Comparison of ENCODE assay signal across 8 mouse cellular contexts in the genomic region with DNA sequence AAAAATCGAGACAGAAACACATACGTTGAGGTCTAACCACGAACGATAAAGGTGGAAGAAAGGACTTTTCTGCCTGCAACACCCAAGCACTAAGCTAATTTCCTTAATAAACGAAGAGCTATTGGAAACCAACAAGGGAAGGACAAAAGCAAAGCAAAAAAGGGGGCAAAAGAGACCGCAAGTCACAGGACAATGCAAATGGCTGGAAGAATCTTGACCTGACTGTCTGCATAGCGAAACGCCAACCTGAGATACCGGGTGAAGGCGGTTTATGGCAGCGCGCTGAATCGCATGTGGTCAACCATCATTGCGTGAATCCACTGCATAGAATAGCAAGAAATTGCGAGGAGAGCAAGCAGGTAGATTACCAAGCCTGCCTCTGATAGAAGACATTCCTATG. TPM values are rescaled to one million over a fixed set of nuclear protein-coding genes. Genes with fewer than 3 reads are reported as not detected.
DNase-seq lines count a peak whose midpoint lies in the region; ATAC-seq and TF ChIP-seq lines count a peak whose summit lies in the region.

No protein-coding gene starts in this region.

- H3K9ac ChIP-seq in kidney, postnatal 0 days (ENCODE audit: low read depth, low read length): peak overlapping the region; percentile 43; the same call in 1 of the 2 replicates
- no peak overlapping the region; the same call in 1 of the 2 replicates for H3K9ac ChIP-seq in liver, embryonic 16.5 days (ENCODE audit: low read depth, low read length)

- H3K36me3 ChIP-seq in kidney, postnatal 0 days (ENCODE audit: insufficient read depth, low read length): no peaks in the 10 kb centered on the region
- no peaks in the 10 kb centered on the region for H3K36me3 ChIP-seq in liver, embryonic 16.5 days (ENCODE audit: control insufficient read depth, insufficient read depth)

- H3K4me2 ChIP-seq in kidney, postnatal 0 days (ENCODE audit: low read length): peak overlapping the region; percentile 61
- peak overlapping the region; percentile 4; the same call in 1 of the 2 replicates for H3K4me2 ChIP-seq in liver, embryonic 16.5 days (ENCODE audit: low read depth, low read length)

- H3K4me3 ChIP-seq in kidney, postnatal 0 days (replicated peaks; ENCODE audit: low read depth, low read length): peak overlapping the region; percentile 50
- peak overlapping the region; percentile 58 for H3K4me3 ChIP-seq in liver, embryonic 16.5 days (ENCODE audit: low read depth, low read length)

- no peaks in the 10 kb centered on the region; the same call in 1 of the 2 replicates for H3K9me3 ChIP-seq in kidney, postnatal 0 days (replicated peaks; ENCODE audit: low read length)
- H3K9me3 ChIP-seq in liver, embryonic 16.5 days (replicated peaks; ENCODE audit: control insufficient read depth, low read length): peaks cover 14% of the 10 kb centered on the region

- 47% methylated on average over 15 of the region's 15 CpGs for WGBS in kidney, postnatal 0 days
- 47% methylated on average over 15 of the region's 15 CpGs for WGBS in liver, embryonic 16.5 days (ENCODE audit: insufficient replicate concordance)

- no peaks in the 10 kb centered on the region for H3K4me1 ChIP-seq in kidney, postnatal 0 days (replicated peaks; ENCODE audit: insufficient read depth, low read length)
- no peaks in the 10 kb centered on the region for H3K4me1 ChIP-seq in liver, embryonic 16.5 days (ENCODE audit: control insufficient read depth, low read depth, low read length)

- DNase-seq in kidney, postnatal 0 days (ENCODE audit: low spot score): peak; percentile 34
- no peak for DNase-seq in kidney, postnatal 14 days
- peak; percentile 43 for DNase-seq in cerebellum, adult 8-10 months
- DNase-seq in forelimb bud, embryonic 11.5 days (ENCODE audit: low read depth, low spot score): peak; percentile 49
- DNase-seq in spleen, adult 12 weeks (ENCODE audit: low spot score): no peak
- DNase-seq in gastrocnemius, adult 8-10 months (ENCODE audit: low spot score in 2 of 2): no peak
- DNase-seq in spleen, postnatal 36 days (ENCODE audit: low spot score in 2 of 2): no peak

- ATAC-seq in kidney, postnatal 0 days (replicated peaks; ENCODE audit: low FRiP score, low read depth): no peak
- no peak for ATAC-seq in liver, embryonic 16.5 days (ENCODE audit: low read depth)

- no peak overlapping the region for H3K27ac ChIP-seq in kidney, postnatal 0 days
- peak overlapping the region; percentile 52 for H3K27ac ChIP-seq in liver, embryonic 16.5 days (ENCODE audit: low read length)

- no peak for TF ChIP-seq CTCF in kidney, postnatal 0 days (IDR thresholded peaks at IDR 0.05; ENCODE audit: low read depth)

- no peaks in the 10 kb centered on the region for H3K27me3 ChIP-seq in kidney, postnatal 0 days (ENCODE audit: insufficient read depth, low read length)
- peaks cover 3% of the 10 kb centered on the region; the same call in 1 of the 2 replicates for H3K27me3 ChIP-seq in liver, embryonic 16.5 days (ENCODE audit: control insufficient read depth, insufficient read depth, low read depth, low read length)

RNA-seq across cellular contexts. Expression of a gene that starts 0.4 kb away (rescaled TPM):
- polyA plus RNA-seq in kidney, postnatal 0 days (2015; fragmentation: Nextera tagmentation; extraction: Ambion mirVana): 1.6 and 1.7 TPM in 2 replicates
- polyA plus RNA-seq in liver, embryonic 16.5 days (2015; fragmentation: Nextera tagmentation; extraction: Ambion mirVana): 1.7 and 2.0 TPM in 2 replicates
- total RNA-seq in gastrocnemius, adult 8-10 months (2022): not detected

RNA-seq across cellular contexts. Expression of a gene that starts 0.6 kb away (rescaled TPM):
- 73.5 and 75.8 TPM in 2 replicates for polyA plus RNA-seq in kidney, postnatal 0 days (2015; fragmentation: Nextera tagmentation; extraction: Ambion mirVana)
- 54.7 and 61.1 TPM in 2 replicates for polyA plus RNA-seq in liver, embryonic 16.5 days (2015; fragmentation: Nextera tagmentation; extraction: Ambion mirVana)
- total RNA-seq in gastrocnemius, adult 8-10 months (2022): 1 to 10 TPM; 2.0 to 3.8 (median 2.5) TPM

RNA-seq across cellular contexts. Expression of a gene that starts 34.6 kb away (rescaled TPM):
- 2.6 and 2.8 TPM in 2 replicates for polyA plus RNA-seq in kidney, postnatal 0 days (2015; fragmentation: Nextera tagmentation; extraction: Ambion mirVana)
- polyA plus RNA-seq in liver, embryonic 16.5 days (2015; fragmentation: Nextera tagmentation; extraction: Ambion mirVana): 1.5 and 1.7 TPM in 2 replicates
- 1 to 10 TPM; 2.2 to 2.8 (median 2.5) TPM for total RNA-seq in gastrocnemius, adult 8-10 months (2022)

Comparison
In these comparisons a context has a peak if more than half of its experiments do, and no peak if none do; other contexts are left out.
1. DNase-seq: peak in kidney, postnatal 0 days (single experiment), cerebellum, adult 8-10 months (single experiment) and forelimb bud, embryonic 11.5 days (single experiment); none in kidney, postnatal 14 days (single experiment), spleen, adult 12 weeks (single experiment), gastrocnemius, adult 8-10 months (0 of 2) and spleen, postnatal 36 days (0 of 2).